Mouse (Mus musculus) kidney, embryonic 14.5 days (tissue): Measurements from ENCODE around the gene Clec18a. TPM values are rescaled to one million over a fixed set of nuclear protein-coding genes. Genes with fewer than 3 reads are reported as not detected.
"Not testable (repeated sequence)": the region's sequence is repeated elsewhere in the genome, so short reads cannot be mapped to it uniquely, and the experiment has no call there.

ENCODE experiments used
- ATAC-seq: fragments of 200-750 bp; cut with Nextera tagmentation; 2 replicates; pipeline ENCODE4 v1.8.0; 2017; ENCODE audit warnings: moderate number of reproducible peaks, mild to moderate bottlenecking, moderate TSS enrichment, moderate library complexity; ENCODE audit not compliant: low FRiP score, low TSS enrichment
- H3K27ac ChIP-seq: fragments of 300-500 bp; sonication (generic); 2 replicates; pipeline ENCODE4 v1.5.1; 2014; ENCODE audit warnings: low read depth, mild to moderate bottlenecking, low read length, moderate library complexity, mixed read lengths
- H3K27me3 ChIP-seq: fragments of 300-500 bp; sonication (generic); 2 replicates; pipeline ENCODE4 v1.6.1; 2014; ENCODE audit warnings: mild to moderate bottlenecking, low read length; ENCODE audit not compliant: control insufficient read depth, insufficient read depth
- H3K36me3 ChIP-seq: fragments of 300-500 bp; sonication (generic); 2 replicates; pipeline ENCODE4 v1.6.1; 2014; ENCODE audit warnings: low read length, mixed read lengths; ENCODE audit not compliant: control insufficient read depth, insufficient read depth
- H3K4me1 ChIP-seq: fragments of 300-500 bp; sonication (generic); 2 replicates; pipeline ENCODE4 v1.6.1; 2014; ENCODE audit warnings: low read length, mixed read lengths; ENCODE audit not compliant: control insufficient read depth, insufficient read depth
- H3K4me2 ChIP-seq: fragments of 300-500 bp; sonication (generic); replicated peaks from 2 replicates; pipeline ENCODE4 v1.6.1; 2014; ENCODE audit warnings: low read depth, mild to moderate bottlenecking, low read length
- H3K4me3 ChIP-seq: fragments of 300-500 bp; sonication (generic); 2 replicates; pipeline ENCODE4 v1.5.1; 2014; ENCODE audit warnings: mild to moderate bottlenecking, low read length
- H3K9ac ChIP-seq: fragments of 300-500 bp; sonication (generic); 2 replicates; pipeline ENCODE4 v1.6.1; 2014; ENCODE audit warnings: low read depth, mild to moderate bottlenecking, low read length, moderate library complexity
- H3K9me3 ChIP-seq: fragments of 300-500 bp; sonication (generic); 2 replicates; pipeline ENCODE4 v1.6.1; 2016; ENCODE audit warnings: low read length; ENCODE audit not compliant: control insufficient read depth
- WGBS: fragments of 180-500 bp; shearing (Covaris S2); extraction: QIAGEN DNeasy Blood & Tissue Kit; methylation state at CpG from one replicate; pipeline ENCODE4 v1.1.7; 2014; 5-methylcytosine and 5-hydroxymethylcytosine counted together
- microRNA-seq: library from miRNA; unstranded; fragments of <30 nt; microRNA quantifications from one replicate; pipeline ENCODE4, GENCODE M21; 2016
- polyA plus RNA-seq: library from polyadenylated mRNA; unstranded; fragments of >200 nt; fragmentation: Nextera tagmentation; extraction: Ambion mirVana; gene quantifications from 2 replicates; pipeline ENCODE4 v1.2.1, GENCODE M21; 2014

Gene Clec18a
- polyA plus RNA-seq, 1 experiment from 2014 or later: 59.0 TPM

- Histone ChIP-seq H3K36me3 (no peaks in the 10 kb centered on the region), H3K4me3 (no peak overlapping the region), H3K27ac (no peak overlapping the region), H3K9me3 (no peaks in the 10 kb centered on the region), H3K27me3 (peaks cover 3% of the 10 kb centered on the region; the same call in 1 of the 2 replicates), H3K4me1 (peaks cover 8% of the 10 kb centered on the region; the same call in 1 of the 2 replicates), H3K9ac (no peak overlapping the region), H3K4me2 (no peak overlapping the region)
- WGBS: 78% methylated on average over 6 of the region's 6 CpGs
- no peak for ATAC-seq
Measured at GRCm38 (mm10) chr8:111030045-111030444, 62.2 kb downstream of the Clec18a start.

GRCm38 (mm10) chr8:111029589-111029988 lies 62.6 kb downstream of the Clec18a start:
- Histone ChIP-seq H3K9me3 (no peaks in the 10 kb centered on the region), H3K27me3 (peaks cover 3% of the 10 kb centered on the region; the same call in 1 of the 2 replicates), H3K9ac (no peak overlapping the region), H3K4me1 (peaks cover 3% of the 10 kb centered on the region; the same call in 1 of the 2 replicates), H3K4me2 (no peak overlapping the region), H3K4me3 (no peak overlapping the region), H3K27ac (no peak overlapping the region), H3K36me3 (no peaks in the 10 kb centered on the region)
- ATAC-seq: no peak
- 53% methylated on average over 4 of the region's 4 CpGs for WGBS

- peak; percentile 94 for ATAC-seq
- Histone ChIP-seq H3K27ac (peak overlapping the region; percentile 44; the same call in 1 of the 2 replicates), H3K9me3 (no peaks in the 10 kb centered on the region), H3K4me1 (no peaks in the 10 kb centered on the region), H3K4me3 (peak overlapping the region; percentile 58), H3K9ac (peak overlapping the region; percentile 63), H3K27me3 (peaks cover 3% of the 10 kb centered on the region; the same call in 1 of the 2 replicates), H3K36me3 (no peaks in the 10 kb centered on the region), H3K4me2 (peak overlapping the region; percentile 58)
- WGBS: under 1% methylated on average over 31 of the region's 31 CpGs
Measured at GRCm38 (mm10) chr8:111027391-111027937, 64.8 kb downstream of the Clec18a start.

GRCm38 (mm10) chr8:111026609-111027008 lies 65.6 kb downstream of the Clec18a start:
- H3K9me3 ChIP-seq, H3K4me2 ChIP-seq, H3K27ac ChIP-seq, H3K27me3 ChIP-seq, H3K36me3 ChIP-seq, H3K9ac ChIP-seq, H3K4me1 ChIP-seq, H3K4me3 ChIP-seq, ATAC-seq: not testable (repeated sequence)
- WGBS: 100% methylated on average over 1 of the region's 2 CpGs

GRCm38 (mm10) chr8:111010230-111010991 lies 81.8 kb downstream of the Clec18a start:
- H3K27me3 ChIP-seq, H3K4me1 ChIP-seq, ATAC-seq, H3K9ac ChIP-seq, H3K27ac ChIP-seq, H3K4me2 ChIP-seq, H3K9me3 ChIP-seq, H3K4me3 ChIP-seq: not testable (repeated sequence)
- 92% methylated on average over 9 of the region's 10 CpGs for WGBS
- peaks cover 21% of the 10 kb centered on the region; the same call in 1 of the 2 replicates for H3K36me3 ChIP-seq

Small RNAs within 50 kb of the gene (microRNA-seq; reads per million reads assigned to microRNA genes)
- gene Gm24103 (not detected), gene Mir3473d (0.84 reads per million)

Other genes starting within 250 kb of the Clec18a start
- 40.4 and 69.3 TPM in 2 replicates for gene Cog4, start 245.8 kb downstream of the Clec18a start, polyA plus RNA-seq
- 96.9 and 180 TPM in 2 replicates for gene Sf3b3, start 245.6 kb downstream of the Clec18a start, polyA plus RNA-seq
- 7.1 and 10.4 TPM in 2 replicates for gene Fuk, start 189.9 kb downstream of the Clec18a start, polyA plus RNA-seq
- 12.1 and 14.3 TPM in 2 replicates for gene St3gal2, start 172.5 kb downstream of the Clec18a start, polyA plus RNA-seq
- 12.8 and 20.1 TPM in 2 replicates for gene Ddx19a, start 94.6 kb downstream of the Clec18a start, polyA plus RNA-seq
- 2.3 and 6.7 TPM in 2 replicates for gene Ddx19b, start 60.7 kb downstream of the Clec18a start, polyA plus RNA-seq
- 37.9 and 59.7 TPM in 2 replicates for gene Aars, start 59.3 kb downstream of the Clec18a start, polyA plus RNA-seq
- gene Exosc6, start 36.1 kb downstream of the Clec18a start, polyA plus RNA-seq: 53.3 and 77.3 TPM in 2 replicates
- gene Pdpr, start 2.2 kb upstream of the Clec18a start, polyA plus RNA-seq: 3.9 and 8.6 TPM in 2 replicates
- 60.1 and 95.8 TPM in 2 replicates for gene Glg1, start 166.8 kb upstream of the Clec18a start, polyA plus RNA-seq
- 36.7 and 75.0 TPM in 2 replicates for gene Rfwd3, start 207.8 kb upstream of the Clec18a start, polyA plus RNA-seq
- gene Mlkl, start 245.8 kb upstream of the Clec18a start, polyA plus RNA-seq: 0.76 and 1.7 TPM in 2 replicates